Mouse (Mus musculus) lung, embryonic 15.5 days (tissue): Measurements from ENCODE around the gene Nebl. TPM values are rescaled to one million over a fixed set of nuclear protein-coding genes. Genes with fewer than 3 reads are reported as not detected.

Experiments
- ATAC-seq: fragments of 200-750 bp; cut with Nextera tagmentation; 2 replicates; pipeline ENCODE4 v1.8.0; 2017; ENCODE audit warnings: moderate number of reproducible peaks, borderline replicate concordance; ENCODE audit not compliant: low FRiP score, low TSS enrichment; ENCODE audit errors: extremely low read depth
- H3K27ac ChIP-seq: fragments of 300-500 bp; sonication (generic); 2 replicates; pipeline ENCODE4 v1.5.1; 2015; ENCODE audit warnings: moderate library complexity, mild to moderate bottlenecking, inconsistent platforms
- H3K27me3 ChIP-seq: fragments of 300-500 bp; sonication (generic); 2 replicates; pipeline ENCODE4 v1.6.1; 2015; ENCODE audit warnings: inconsistent platforms
- H3K36me3 ChIP-seq: fragments of 300-500 bp; sonication (generic); 2 replicates; pipeline ENCODE4 v1.6.1; 2015; ENCODE audit warnings: inconsistent platforms
- H3K4me1 ChIP-seq: fragments of 300-500 bp; sonication (generic); 2 replicates; pipeline ENCODE4 v1.6.1; 2015; ENCODE audit warnings: inconsistent platforms
- H3K4me2 ChIP-seq: fragments of 300-500 bp; sonication (generic); 2 replicates; pipeline ENCODE4 v1.6.1; 2015; ENCODE audit warnings: inconsistent platforms, mild to moderate bottlenecking, moderate library complexity
- H3K4me3 ChIP-seq: fragments of 300-500 bp; sonication (generic); 2 replicates; pipeline ENCODE4 v1.5.1; 2015; ENCODE audit warnings: mild to moderate bottlenecking, inconsistent platforms
- H3K9ac ChIP-seq: fragments of 300-500 bp; sonication (generic); 2 replicates; pipeline ENCODE4 v1.6.1; 2015; ENCODE audit warnings: inconsistent platforms
- H3K9me3 ChIP-seq: fragments of 300-500 bp; sonication (generic); 2 replicates; pipeline ENCODE4 v1.6.1; 2016; ENCODE audit warnings: inconsistent platforms
- WGBS: fragments of 180-500 bp; shearing (Covaris S2); methylation state at CpG from one replicate; pipeline ENCODE4 v1.1.7; 2015; 5-methylcytosine and 5-hydroxymethylcytosine counted together
- polyA plus RNA-seq: library from polyadenylated mRNA; unstranded; fragments of >200 nt; fragmentation: Nextera tagmentation; extraction: Ambion mirVana; gene quantifications from 2 replicates; pipeline ENCODE4 v1.2.1, GENCODE M21; 2015

The Nebl gene
- polyA plus RNA-seq, 1 experiment from 2014 or later: 44.9 TPM

DNA sequence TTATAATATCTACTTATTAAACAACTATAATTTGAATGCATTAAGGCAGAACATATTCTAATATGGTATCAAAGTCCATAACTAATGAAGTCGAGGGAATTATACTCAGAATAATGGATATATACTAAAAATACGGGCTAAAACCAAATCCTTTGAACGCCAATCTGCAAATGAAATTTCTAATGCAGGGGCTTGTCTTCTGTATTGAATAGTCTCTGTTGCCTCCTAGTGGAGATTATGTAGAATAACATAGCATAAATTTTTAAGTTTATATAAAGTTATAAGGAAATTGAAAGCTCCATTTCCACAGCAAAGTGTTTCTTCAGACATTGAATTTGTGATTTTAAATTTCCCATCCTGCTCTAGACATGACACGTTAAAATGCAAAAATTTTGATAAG, 315.9 kb downstream of the Nebl start:
- H3K36me3 ChIP-seq: no peaks in the 10 kb centered on the region
- no peaks in the 10 kb centered on the region for H3K9me3 ChIP-seq
- no peak overlapping the region for H3K27ac ChIP-seq
- no peak for ATAC-seq
- WGBS: 10% methylated on average over 4 of the region's 4 CpGs
- no peak overlapping the region for H3K4me2 ChIP-seq
- H3K4me1 ChIP-seq: no peaks in the 10 kb centered on the region
- H3K4me3 ChIP-seq: no peak overlapping the region
- H3K27me3 ChIP-seq: no peaks in the 10 kb centered on the region
- no peak overlapping the region for H3K9ac ChIP-seq

DNA sequence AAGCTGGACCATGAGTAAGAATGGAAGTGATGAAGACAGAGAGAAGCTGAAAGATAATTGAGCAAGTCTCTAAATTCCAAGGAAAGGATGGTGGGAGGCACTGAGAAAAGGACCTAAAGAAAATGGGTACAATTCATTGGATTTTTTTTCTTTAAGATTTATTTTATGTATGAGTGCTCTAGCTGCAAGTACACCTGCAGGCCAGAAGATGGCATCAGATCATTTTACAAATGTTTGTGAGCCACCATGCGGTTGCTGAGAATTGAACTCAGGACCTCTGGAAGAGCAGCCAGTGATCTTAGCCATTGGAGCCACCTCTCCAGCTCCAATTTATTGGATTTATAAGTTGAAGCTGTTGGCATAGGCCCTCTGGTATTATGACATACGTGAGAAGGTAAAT, 316.9 kb downstream of the Nebl start:
- no peak for ATAC-seq
- WGBS: 78% methylated on average over 2 of the region's 2 CpGs
- H3K9ac ChIP-seq: no peak overlapping the region

DNA sequence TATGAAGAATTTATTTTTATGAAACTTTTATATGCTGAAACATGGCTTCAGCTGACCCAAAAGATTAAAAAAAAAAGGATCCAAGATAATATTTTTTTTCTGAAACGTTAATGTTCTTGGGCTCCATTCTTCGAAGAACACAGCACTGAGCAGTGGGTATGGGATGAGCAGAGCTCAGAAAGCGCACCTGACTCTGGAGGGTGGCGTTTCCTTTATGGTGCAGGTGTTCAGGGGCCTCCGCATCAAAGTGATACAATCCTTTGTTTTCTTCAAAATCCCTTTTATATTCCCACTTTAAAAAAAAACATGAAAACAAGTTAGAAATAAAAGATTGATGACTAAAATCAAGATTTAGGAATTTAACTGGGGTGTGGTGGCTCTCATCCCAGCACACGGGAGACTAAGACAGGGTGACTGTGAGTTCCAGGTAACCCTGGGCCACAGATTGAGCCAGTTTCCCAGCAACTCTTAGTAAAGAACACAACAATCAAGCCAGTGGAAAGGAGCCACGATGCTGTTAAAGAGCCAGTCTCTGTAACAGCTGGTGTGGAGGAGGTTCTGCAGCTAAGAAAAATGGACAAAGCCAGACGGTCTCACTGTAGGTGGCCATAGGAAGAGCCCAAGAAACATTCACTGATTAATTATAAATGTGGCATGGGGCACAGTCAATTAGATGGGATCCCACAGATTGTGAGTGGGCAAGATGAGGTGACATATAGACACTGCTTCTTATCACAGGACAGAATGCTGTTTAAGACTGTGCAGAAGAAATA, 317.6 kb downstream of the Nebl start:
- no peaks in the 10 kb centered on the region for H3K36me3 ChIP-seq
- WGBS: 72% methylated on average over 8 of the region's 8 CpGs
- H3K4me1 ChIP-seq: no peaks in the 10 kb centered on the region
- H3K4me2 ChIP-seq: no peak overlapping the region
- H3K9ac ChIP-seq: no peak overlapping the region
- no peak overlapping the region for H3K27ac ChIP-seq
- H3K4me3 ChIP-seq: no peak overlapping the region
- no peaks in the 10 kb centered on the region for H3K27me3 ChIP-seq
- H3K9me3 ChIP-seq: no peaks in the 10 kb centered on the region
- no peak for ATAC-seq

More for the DNA sequence above, 316.9 kb downstream of the Nebl start:
- no peaks in the 10 kb centered on the region for H3K36me3 ChIP-seq
- no peak overlapping the region for H3K4me2 ChIP-seq
- no peak overlapping the region for H3K27ac ChIP-seq
- no peaks in the 10 kb centered on the region for H3K9me3 ChIP-seq
- no peaks in the 10 kb centered on the region for H3K4me1 ChIP-seq
- no peaks in the 10 kb centered on the region for H3K27me3 ChIP-seq
- H3K4me3 ChIP-seq: no peak overlapping the region

DNA sequence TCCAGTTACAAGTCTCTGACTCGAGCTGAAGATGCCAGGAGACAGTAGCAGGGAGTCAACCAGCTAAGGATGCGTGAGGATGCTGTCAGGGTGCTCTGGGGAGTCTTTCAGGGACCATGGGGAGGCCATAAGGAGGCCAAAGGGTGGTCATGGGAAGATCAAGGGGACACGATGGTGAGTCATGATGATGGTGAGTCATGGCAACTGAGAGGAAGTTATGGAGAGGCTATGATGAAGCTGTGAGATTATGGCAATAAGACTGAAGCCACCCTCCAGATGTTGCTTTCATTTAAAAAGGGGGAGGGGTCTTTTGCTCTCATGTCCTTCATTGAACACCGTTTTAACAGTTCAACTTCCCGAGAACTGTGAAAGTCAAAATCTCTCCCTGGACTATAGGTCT, 322.0 kb downstream of the Nebl start:
- Histone ChIP-seq H3K36me3 (no peaks in the 10 kb centered on the region), H3K27me3 (no peaks in the 10 kb centered on the region), H3K4me3 (no peak overlapping the region), H3K4me2 (no peak overlapping the region), H3K9ac (no peak overlapping the region), H3K27ac (no peak overlapping the region), H3K4me1 (no peaks in the 10 kb centered on the region), H3K9me3 (no peaks in the 10 kb centered on the region)
- WGBS: 83% methylated on average over 5 of the region's 5 CpGs
- ATAC-seq: no peak

DNA sequence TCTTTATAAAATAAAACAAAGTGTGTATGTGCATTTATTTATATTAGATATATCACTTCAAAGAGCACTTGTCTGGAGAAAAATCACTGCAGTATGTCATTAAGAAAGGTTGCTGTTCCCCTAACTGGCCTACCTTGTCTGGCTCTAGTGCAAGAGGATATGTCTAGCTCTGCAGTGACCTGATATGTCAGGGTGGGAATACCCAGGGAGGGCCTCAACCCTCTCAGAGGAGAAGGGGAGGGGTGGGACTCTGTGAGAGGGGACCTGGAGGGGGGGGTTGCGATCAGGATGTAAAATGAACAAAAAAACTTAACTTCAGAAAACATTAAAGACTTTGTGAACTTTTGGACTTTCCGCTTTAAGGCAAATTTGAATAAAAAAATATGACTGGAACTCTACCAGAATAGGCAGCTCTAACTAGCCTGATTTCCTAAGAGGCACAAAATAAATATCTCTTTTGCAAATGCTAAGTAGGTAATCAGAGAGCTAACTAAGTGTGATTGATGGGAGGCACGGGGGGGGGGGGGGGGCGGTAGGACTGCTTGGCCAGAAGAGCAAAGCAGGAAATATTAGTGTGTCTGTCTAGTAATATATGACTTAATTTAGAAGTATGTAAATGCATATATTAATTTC, 325.2 kb downstream of the Nebl start:
- H3K36me3 ChIP-seq: no peaks in the 10 kb centered on the region
- H3K27me3 ChIP-seq: no peaks in the 10 kb centered on the region
- no peak for ATAC-seq
- no peak overlapping the region for H3K4me3 ChIP-seq
- WGBS: 22% methylated on average over 4 of the region's 4 CpGs
- H3K9me3 ChIP-seq: no peaks in the 10 kb centered on the region
- H3K4me1 ChIP-seq: no peaks in the 10 kb centered on the region
- no peak overlapping the region for H3K4me2 ChIP-seq
- H3K9ac ChIP-seq: no peak overlapping the region
- no peak overlapping the region for H3K27ac ChIP-seq

DNA sequence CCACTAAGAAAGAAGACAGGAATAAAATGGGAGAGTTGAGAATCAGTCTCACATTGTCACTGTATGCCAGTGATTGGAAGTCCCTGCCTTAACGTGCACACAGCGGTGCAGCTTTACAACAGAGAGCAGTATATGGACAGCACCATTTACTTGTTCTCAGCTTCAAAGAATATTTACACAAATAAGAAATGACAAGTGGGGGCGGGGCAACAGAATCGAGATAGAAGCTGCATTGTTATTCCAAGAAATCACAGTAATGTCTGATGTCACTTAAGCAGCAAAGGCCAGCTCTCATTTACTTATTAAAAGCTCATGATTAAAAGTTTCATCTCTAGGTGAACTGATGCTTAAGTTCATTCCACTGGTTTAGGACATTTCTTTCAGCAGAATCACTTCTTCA, 328.8 kb downstream of the Nebl start:
- Histone ChIP-seq H3K9me3 (no peaks in the 10 kb centered on the region), H3K9ac (no peak overlapping the region), H3K27ac (no peak overlapping the region), H3K4me1 (no peaks in the 10 kb centered on the region), H3K27me3 (no peaks in the 10 kb centered on the region), H3K4me2 (no peak overlapping the region), H3K4me3 (no peak overlapping the region), H3K36me3 (no peaks in the 10 kb centered on the region)
- 38% methylated on average over 4 of the region's 4 CpGs for WGBS
- no peak for ATAC-seq

GRCm38 (mm10) chr2:17396235-17396634, 335.0 kb downstream of the Nebl start:
- ATAC-seq: no peak
- Histone ChIP-seq H3K36me3 (no peaks in the 10 kb centered on the region), H3K27ac (no peak overlapping the region), H3K4me3 (no peak overlapping the region), H3K4me2 (no peak overlapping the region), H3K4me1 (no peaks in the 10 kb centered on the region), H3K9me3 (no peaks in the 10 kb centered on the region), H3K9ac (no peak overlapping the region), H3K27me3 (no peaks in the 10 kb centered on the region)
- WGBS: 68% methylated on average over 5 of the region's 5 CpGs

DNA sequence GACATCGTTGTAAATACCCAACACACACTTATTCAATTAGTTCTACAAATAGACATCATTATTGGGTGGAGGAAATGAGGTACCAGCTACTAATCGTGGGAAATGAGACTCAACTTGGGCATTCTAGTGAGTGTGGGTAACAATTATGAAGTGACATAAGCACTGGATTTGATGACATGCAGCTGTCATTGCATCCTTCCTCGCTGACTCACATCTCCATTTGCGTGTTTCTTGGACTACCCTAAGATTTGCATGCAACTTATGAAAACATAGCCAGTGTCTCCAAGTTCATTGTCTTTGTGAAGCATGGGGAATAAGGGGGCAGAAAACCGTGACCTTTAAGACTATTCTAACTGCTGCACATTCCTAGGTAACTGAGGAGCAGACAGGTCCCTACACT, 339.9 kb downstream of the Nebl start:
- H3K36me3 ChIP-seq: no peaks in the 10 kb centered on the region
- H3K9ac ChIP-seq: no peak overlapping the region
- H3K27ac ChIP-seq: no peak overlapping the region
- WGBS: 54% methylated on average over 5 of the region's 5 CpGs
- no peak overlapping the region for H3K4me2 ChIP-seq
- no peaks in the 10 kb centered on the region for H3K27me3 ChIP-seq
- no peak overlapping the region for H3K4me3 ChIP-seq
- no peak for ATAC-seq
- peaks cover 4% of the 10 kb centered on the region; the same call in 1 of the 2 replicates for H3K4me1 ChIP-seq
- H3K9me3 ChIP-seq: no peaks in the 10 kb centered on the region

- no peaks in the 10 kb centered on the region for H3K36me3 ChIP-seq
- peaks cover 4% of the 10 kb centered on the region; the same call in 1 of the 2 replicates for H3K4me1 ChIP-seq
- no peak overlapping the region for H3K9ac ChIP-seq
- H3K4me2 ChIP-seq: no peak overlapping the region
- 54% methylated on average over 7 of the region's 7 CpGs for WGBS
- no peaks in the 10 kb centered on the region for H3K9me3 ChIP-seq
- no peak overlapping the region for H3K4me3 ChIP-seq
- no peaks in the 10 kb centered on the region for H3K27me3 ChIP-seq
- H3K27ac ChIP-seq: no peak overlapping the region
- ATAC-seq: no peak
These were observed 340.6 kb downstream of the Nebl start for GRCm38 (mm10) chr2:17390513-17391200.

DNA sequence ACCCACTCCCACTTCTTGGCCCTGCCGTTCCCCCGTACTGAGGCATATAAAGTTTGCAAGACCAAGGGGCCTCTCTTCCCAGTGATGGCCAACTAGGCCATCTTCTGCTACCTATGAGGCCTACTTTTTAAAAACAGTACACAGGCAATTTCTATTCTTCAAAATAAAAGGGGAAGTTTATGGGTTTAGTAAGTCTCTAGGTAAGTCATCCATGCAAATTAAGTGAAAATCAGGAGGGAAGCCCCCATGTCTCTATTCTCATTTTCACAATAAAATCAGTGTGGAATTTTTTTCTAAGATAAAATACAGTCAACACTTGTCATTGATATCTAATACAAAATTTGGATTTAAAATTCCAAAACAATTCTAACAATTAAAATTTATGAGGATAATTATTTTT, 341.4 kb downstream of the Nebl start:
- ATAC-seq: no peak
- H3K9ac ChIP-seq: no peak overlapping the region
- no peaks in the 10 kb centered on the region for H3K27me3 ChIP-seq
- H3K36me3 ChIP-seq: no peaks in the 10 kb centered on the region
- no peak overlapping the region for H3K27ac ChIP-seq
- H3K4me1 ChIP-seq: peaks cover 4% of the 10 kb centered on the region; the same call in 1 of the 2 replicates
- H3K4me3 ChIP-seq: no peak overlapping the region
- no peak overlapping the region for H3K4me2 ChIP-seq
- no peaks in the 10 kb centered on the region for H3K9me3 ChIP-seq
- 96% methylated on average over 2 of the region's 2 CpGs for WGBS

DNA sequence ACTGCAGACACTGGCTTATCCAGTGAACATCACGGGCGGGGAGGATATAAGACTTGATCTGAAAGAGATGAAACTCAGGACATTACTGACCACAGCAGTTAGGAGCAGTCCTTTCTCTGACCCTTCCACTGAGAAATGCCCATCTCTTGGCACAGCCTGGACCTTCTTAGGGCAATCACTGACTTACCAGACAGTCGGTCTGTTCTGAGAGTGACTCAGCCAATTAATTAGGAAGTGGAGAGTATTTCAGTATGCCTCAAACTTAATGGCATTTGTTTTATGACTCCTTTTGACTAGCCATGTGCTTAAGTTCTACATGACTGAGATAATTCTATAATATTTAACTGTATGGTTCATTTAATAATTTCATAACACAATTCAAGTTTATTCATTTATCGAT, 341.9 kb downstream of the Nebl start:
- no peak overlapping the region for H3K4me2 ChIP-seq
- ATAC-seq: no peak
- no peaks in the 10 kb centered on the region for H3K27me3 ChIP-seq
- no peak overlapping the region for H3K27ac ChIP-seq
- no peaks in the 10 kb centered on the region for H3K9me3 ChIP-seq
- 92% methylated on average over 4 of the region's 4 CpGs for WGBS
- H3K4me1 ChIP-seq: peaks cover 4% of the 10 kb centered on the region; the same call in 1 of the 2 replicates
- no peaks in the 10 kb centered on the region for H3K36me3 ChIP-seq
- H3K4me3 ChIP-seq: no peak overlapping the region
- H3K9ac ChIP-seq: no peak overlapping the region

- Histone ChIP-seq H3K4me1 (peaks cover 4% of the 10 kb centered on the region; the same call in 1 of the 2 replicates), H3K36me3 (no peaks in the 10 kb centered on the region), H3K9ac (no peak overlapping the region), H3K27ac (no peak overlapping the region), H3K27me3 (no peaks in the 10 kb centered on the region), H3K4me2 (no peak overlapping the region), H3K9me3 (no peaks in the 10 kb centered on the region), H3K4me3 (no peak overlapping the region)
- no peak for ATAC-seq
- 88% methylated on average over 1 of the region's 1 CpGs for WGBS
These were observed 349.0 kb downstream of the Nebl start for GRCm38 (mm10) chr2:17382227-17382626.
